Mouse (Mus musculus) layer of hippocampus, adult 2 months (tissue): ENCODE measurements at regions not wholly inside any gene's neighbourhood (a gene's known extent, or its start where the extent isn't known, plus 50 kb on each side); places are given as distances from the start of the nearest gene placed in this dataset.

ENCODE experiments used
- DNase-seq, 2 experiments: peaks; one replicate each; pipeline ENCODE4 v3.0.0; 2022; ENCODE audit warnings: low spot score in 2 of 2
- H3K27ac ChIP-seq: fragments of 200-600 bp; 2 replicates; pipeline ENCODE4 v1.8.1; 2022
- H3K4me3 ChIP-seq: fragments of 200-600 bp; 2 replicates; pipeline ENCODE4 v1.8.1; 2022; ENCODE audit warnings: mild to moderate bottlenecking
- CTCF ChIP-seq: fragments of 200-600 bp; conservative IDR thresholded peaks from 2 replicates; pipeline ENCODE4 v1.8.1; 2022; ENCODE audit warnings: antibody characterized with exemption, mild to moderate bottlenecking, moderate library complexity

GRCm38 (mm10) chr15:59713965-59714739 is 302.3 kb downstream of the 4933412E24Rik start:
- no peak for DNase-seq
- no peak overlapping the region for H3K4me3 ChIP-seq
- no peak for TF ChIP-seq CTCF
- no peak overlapping the region for H3K27ac ChIP-seq

DNA sequence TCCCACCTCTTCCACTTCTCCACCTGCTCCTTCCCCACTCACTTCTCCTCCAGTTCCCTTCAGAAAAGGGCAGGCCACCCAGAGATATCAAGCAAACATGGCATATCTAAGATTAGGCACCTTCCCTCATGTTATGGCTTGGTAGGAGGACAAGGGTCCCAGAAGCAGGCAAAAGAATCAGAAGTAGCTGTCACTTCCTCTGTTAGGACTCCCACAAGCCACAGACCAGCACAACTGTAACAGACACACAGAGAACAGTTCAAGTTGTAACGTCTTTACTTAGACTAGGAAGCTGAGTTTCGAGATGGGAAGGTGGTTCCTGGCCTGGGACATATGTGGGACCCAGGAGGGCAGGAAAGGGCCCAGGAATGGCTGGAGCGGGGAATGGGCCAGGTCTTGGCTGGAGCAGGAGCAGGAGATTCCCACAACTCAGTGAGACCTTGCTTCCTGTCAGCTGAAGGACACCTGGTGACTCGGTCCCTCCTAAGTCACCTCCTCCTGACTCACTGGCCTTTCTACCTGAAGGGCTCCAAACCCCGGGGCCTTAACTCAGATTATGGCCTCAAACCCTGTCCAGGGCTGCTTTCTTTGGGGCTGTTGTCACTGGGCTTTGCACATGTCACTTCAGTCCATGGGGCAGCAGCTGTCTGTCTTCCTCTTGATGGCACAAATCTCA is 304.2 kb downstream of the 4933412E24Rik start:
- Histone ChIP-seq H3K4me3 (no peak overlapping the region), H3K27ac (no peak overlapping the region)
- no peak for TF ChIP-seq CTCF
- no peak for DNase-seq

- H3K27ac ChIP-seq: no peak overlapping the region
- DNase-seq: no peak
- no peak for TF ChIP-seq CTCF
- H3K4me3 ChIP-seq: no peak overlapping the region
Observed at GRCm38 (mm10) chr15:59709925-59710324, 306.5 kb downstream of the 4933412E24Rik start.

DNA sequence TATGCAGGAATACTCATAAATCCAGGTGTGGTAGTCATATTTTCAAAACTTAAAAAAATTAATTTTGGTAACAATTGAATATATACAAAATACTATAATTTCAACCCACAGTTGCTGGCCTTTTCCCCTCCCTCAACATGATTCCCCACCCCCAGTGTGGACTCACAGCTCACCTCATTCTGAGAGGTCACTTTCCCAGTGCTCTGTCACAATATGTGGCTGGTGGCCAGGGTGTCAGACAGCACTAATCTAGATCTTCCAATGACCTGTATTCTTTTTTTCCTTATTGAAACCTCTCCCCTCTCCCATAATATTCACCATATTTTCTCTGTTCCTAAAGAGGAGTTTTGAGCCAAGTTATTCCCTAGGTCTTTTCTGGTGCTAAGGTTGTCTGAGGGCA is 308.0 kb downstream of the 4933412E24Rik start:
- H3K4me3 ChIP-seq: no peak overlapping the region
- no peak for TF ChIP-seq CTCF
- H3K27ac ChIP-seq: no peak overlapping the region
- no peak for DNase-seq

GRCm38 (mm10) chr15:59707081-59707480 is 309.3 kb downstream of the 4933412E24Rik start:
- no peak for DNase-seq
- Histone ChIP-seq H3K4me3 (no peak overlapping the region), H3K27ac (no peak overlapping the region)
- no peak for TF ChIP-seq CTCF
